Mouse (Mus musculus): ENCODE measurements around the gene Gm20509.

GRCm38 (mm10) chr9:73101536-73101935 lies 734 bp upstream of the Gm20509 start, which contains the start of gene Khdc3:
- TF ChIP-seq CTCF (IDR thresholded peaks at IDR 0.05; ENCODE audit: low read depth, low read length) (no peak), POLR2A (IDR thresholded peaks at IDR 0.05; ENCODE audit: insufficient read depth, low read length) (no peak)

Data from ES-Bruce4 (cell line).